Mouse (Mus musculus): ENCODE measurements around the gene Sppl2b. TPM values are rescaled to one million over a fixed set of nuclear protein-coding genes. Genes with fewer than 3 reads are reported as not detected.

The Sppl2b gene
- polyA plus RNA-seq, 1 experiment from 2014 or later = 44.5 TPM

- Histone ChIP-seq H3K4me1 (peaks cover 36% of the 10 kb centered on the region), H3K27me3 (no peaks in the 10 kb centered on the region), H3K9ac (no peak overlapping the region), H3K9me3 (no peaks in the 10 kb centered on the region), H3K36me3 (peaks cover 32% of the 10 kb centered on the region), H3K4me2 (no peak overlapping the region), H3K4me3 (no peak overlapping the region), H3K27ac (no peak overlapping the region)
- WGBS = 87% methylated on average over 4 of the region's 4 CpGs
- no peak for ATAC-seq (ENCODE audit: insufficient number of reproducible peaks, low FRiP score, low TSS enrichment, low read depth)
These were observed 60.7 kb downstream of the Sppl2b start for GRCm38 (mm10) chr10:80915736-80916135.

- H3K27ac ChIP-seq = peak overlapping the region; percentile 55
- peaks cover 44% of the 10 kb centered on the region for H3K4me1 ChIP-seq
- peak overlapping the region; percentile 68 for H3K9ac ChIP-seq
- no peaks in the 10 kb centered on the region for H3K27me3 ChIP-seq
- 2% methylated on average over 15 of the region's 15 CpGs for WGBS
- peaks cover 16% of the 10 kb centered on the region; the same call in 1 of the 2 replicates for H3K36me3 ChIP-seq
- H3K9me3 ChIP-seq = no peaks in the 10 kb centered on the region
- peak overlapping the region; percentile 96 for H3K4me3 ChIP-seq
- peak overlapping the region; percentile 94 for H3K4me2 ChIP-seq
- no peak for ATAC-seq (ENCODE audit: insufficient number of reproducible peaks, low FRiP score, low TSS enrichment, low read depth)
These were observed 62.3 kb downstream of the Sppl2b start for GRCm38 (mm10) chr10:80917336-80917778.

GRCm38 (mm10) chr10:80917779-80918434, 62.8 kb downstream of the Sppl2b start, which contains the start of gene Lmnb2:
Gene Lmnb2 (minus strand): TSS chr10:80918245.
- Histone ChIP-seq H3K27ac (peak within 1 kb of the TSS; percentile 55), H3K4me2 (peak within 1 kb of the TSS; percentile 94), H3K27me3 (no peaks in the 10 kb centered on the region), H3K9me3 (no peaks in the 10 kb centered on the region), H3K4me1 (peaks cover 43% of the 10 kb centered on the region), H3K36me3 (peaks cover 12% of the 10 kb centered on the region; the same call in 1 of the 2 replicates), H3K4me3 (peak within 1 kb of the TSS; percentile 96), H3K9ac (peak within 1 kb of the TSS; percentile 68)
- ATAC-seq (ENCODE audit: insufficient number of reproducible peaks, low FRiP score, low TSS enrichment, low read depth) = 0 out of 2 replicates have a peak, but pooled peaks have one; percentile 35
- WGBS = under 1% methylated on average over 61 of the region's 61 CpGs

MicroRNA genes within 50 kb of the gene (microRNA counts, 519-probe panel; counts per million panel counts)
- not detected for microRNA mmu-miR-1982

Small RNAs within 50 kb of the gene (microRNA-seq; reads per million reads assigned to microRNA genes)
- gene Mir1982 = 1.2 reads per million

Other genes starting within 250 kb of the Sppl2b start
- 4.9 and 5.8 TPM in 2 replicates for gene Gm49322, start 249.3 kb upstream of the Sppl2b start, polyA plus RNA-seq (2015; fragmentation: Nextera tagmentation; extraction: Ambion mirVana)
- gene Csnk1g2, start 232.4 kb upstream of the Sppl2b start, polyA plus RNA-seq (2015; fragmentation: Nextera tagmentation; extraction: Ambion mirVana) = 126 and 148 TPM in 2 replicates
- 54.7 and 68.2 TPM in 2 replicates for gene Btbd2, start 198.2 kb upstream of the Sppl2b start, polyA plus RNA-seq (2015; fragmentation: Nextera tagmentation; extraction: Ambion mirVana)
- gene Mknk2, start 177.2 kb upstream of the Sppl2b start, polyA plus RNA-seq (2015; fragmentation: Nextera tagmentation; extraction: Ambion mirVana) = 90.1 and 97.5 TPM in 2 replicates
- gene Mob3a, start 153.3 kb upstream of the Sppl2b start, polyA plus RNA-seq (2015; fragmentation: Nextera tagmentation; extraction: Ambion mirVana) = 55.8 and 57.7 TPM in 2 replicates
- gene Izumo4, start 153.1 kb upstream of the Sppl2b start, polyA plus RNA-seq (2015; fragmentation: Nextera tagmentation; extraction: Ambion mirVana) = 25.9 and 31.0 TPM in 2 replicates
- 72.3 and 75.0 TPM in 2 replicates for gene Ap3d1, start 113.0 kb upstream of the Sppl2b start, polyA plus RNA-seq (2015; fragmentation: Nextera tagmentation; extraction: Ambion mirVana)
- 14.2 and 15.3 TPM in 2 replicates for gene Dot1l, start 100.1 kb upstream of the Sppl2b start, polyA plus RNA-seq (2015; fragmentation: Nextera tagmentation; extraction: Ambion mirVana)
- gene Sf3a2, start 57.1 kb upstream of the Sppl2b start, polyA plus RNA-seq (2015; fragmentation: Nextera tagmentation; extraction: Ambion mirVana) = 59.0 and 71.7 TPM in 2 replicates
- 119 and 124 TPM in 2 replicates for gene Plekhj1, start 56.6 kb upstream of the Sppl2b start, polyA plus RNA-seq (2015; fragmentation: Nextera tagmentation; extraction: Ambion mirVana)
- not detected in 2 replicates for gene Amh, start 50.0 kb upstream of the Sppl2b start, polyA plus RNA-seq (2015; fragmentation: Nextera tagmentation; extraction: Ambion mirVana)
- 7.5 and 26.8 TPM in 2 replicates for gene Jsrp1, start 41.8 kb upstream of the Sppl2b start, polyA plus RNA-seq (2015; fragmentation: Nextera tagmentation; extraction: Ambion mirVana)
- 1,708 and 1,872 TPM in 2 replicates for gene Oaz1, start 28.6 kb upstream of the Sppl2b start, polyA plus RNA-seq (2015; fragmentation: Nextera tagmentation; extraction: Ambion mirVana)
- 0.86 and 0.92 TPM in 2 replicates for gene Lingo3, start 11.2 kb upstream of the Sppl2b start, polyA plus RNA-seq (2015; fragmentation: Nextera tagmentation; extraction: Ambion mirVana)
- gene Lsm7, start 66 bp upstream of the Sppl2b start, polyA plus RNA-seq (2015; fragmentation: Nextera tagmentation; extraction: Ambion mirVana) = 231 and 258 TPM in 2 replicates
- gene Tmprss9, start 16.6 kb downstream of the Sppl2b start, polyA plus RNA-seq (2015; fragmentation: Nextera tagmentation; extraction: Ambion mirVana) = 0.05 TPM in 1 of 2 replicates, not detected in the other
- 312 and 329 TPM in 2 replicates for gene Timm13, start 45.7 kb downstream of the Sppl2b start, polyA plus RNA-seq (2015; fragmentation: Nextera tagmentation; extraction: Ambion mirVana)
- gene Lmnb2, start 63.0 kb downstream of the Sppl2b start, polyA plus RNA-seq (2015; fragmentation: Nextera tagmentation; extraction: Ambion mirVana) = 51.6 and 58.2 TPM in 2 replicates
- 44.4 and 44.7 TPM in 2 replicates for gene Gadd45b, start 74.8 kb downstream of the Sppl2b start, polyA plus RNA-seq (2015; fragmentation: Nextera tagmentation; extraction: Ambion mirVana)
- 7.7 and 8.7 TPM in 2 replicates for gene Gng7, start 159.7 kb downstream of the Sppl2b start, polyA plus RNA-seq (2015; fragmentation: Nextera tagmentation; extraction: Ambion mirVana)
- 0.05 and 0.29 TPM in 2 replicates for gene Diras1, start 170.4 kb downstream of the Sppl2b start, polyA plus RNA-seq (2015; fragmentation: Nextera tagmentation; extraction: Ambion mirVana)
- gene Slc39a3, start 182.2 kb downstream of the Sppl2b start, polyA plus RNA-seq (2015; fragmentation: Nextera tagmentation; extraction: Ambion mirVana) = 21.3 and 21.8 TPM in 2 replicates
- 200 and 204 TPM in 2 replicates for gene Sgta, start 204.9 kb downstream of the Sppl2b start, polyA plus RNA-seq (2015; fragmentation: Nextera tagmentation; extraction: Ambion mirVana)
- 79.3 and 91.0 TPM in 2 replicates for gene Thop1, start 214.8 kb downstream of the Sppl2b start, polyA plus RNA-seq (2015; fragmentation: Nextera tagmentation; extraction: Ambion mirVana)
- gene Creb3l3, start 243.6 kb downstream of the Sppl2b start, polyA plus RNA-seq (2015; fragmentation: Nextera tagmentation; extraction: Ambion mirVana) = 0.73 and 1.5 TPM in 2 replicates